Mouse (Mus musculus) stomach, postnatal 0 days (tissue): ENCODE data around the gene Lrrc49.

Experiments used
- CTCF ChIP-seq: IDR thresholded peaks from 2 replicates; pipeline ENCODE4 v1.5.1; 2016; ENCODE audit warnings: antibody characterized with exemption, low read depth, mild to moderate bottlenecking, moderate library complexity
- EP300 ChIP-seq: optimal IDR thresholded peaks from 2 replicates; pipeline ENCODE3; 2016; ENCODE audit warnings: antibody characterized with exemption

GRCm38 (mm10) chr9:60616946-60617345 lies 71.0 kb downstream of the Lrrc49 start:
- no peak for TF ChIP-seq CTCF
- TF ChIP-seq EP300: no peak
